Mouse (Mus musculus) skeletal muscle tissue, adult 2 months (tissue): Measurements from ENCODE around the gene Itgb1bp2.

Experiments
- DNase-seq: peaks from one replicate; pipeline ENCODE4 v3.0.0-alpha.2; 2012; ENCODE audit warnings: low read depth, low spot score

Itgb1bp2 gene

GRCm38 (mm10) chrX:101448886-101449475 is at the start of gene Itgb1bp2:
Gene Itgb1bp2 (plus strand): TSS chrX:101449088.
- peak; percentile 62 for DNase-seq

GRCm38 (mm10) chrX:101418946-101419724 is 29.8 kb upstream of the Itgb1bp2 start:
- peak; percentile 10 for DNase-seq

GRCm38 (mm10) chrX:101419725-101420699 is 28.9 kb upstream of the Itgb1bp2 start:
- peak; percentile 86 for DNase-seq

- no peak for DNase-seq
These were observed 28.2 kb upstream of the Itgb1bp2 start, which contains the start of gene Zmym3 for GRCm38 (mm10) chrX:101420700-101421095. Gene Zmym3 (minus strand): TSS chrX:101420849.

- DNase-seq, result no peak
These were observed 25.4 kb upstream of the Itgb1bp2 start for GRCm38 (mm10) chrX:101423462-101423861.

GRCm38 (mm10) chrX:101427774-101428173 is 21.1 kb upstream of the Itgb1bp2 start:
- peak; percentile 28 for DNase-seq

- DNase-seq, result no peak
These were observed 20.1 kb upstream of the Itgb1bp2 start for GRCm38 (mm10) chrX:101428785-101429141.

GRCm38 (mm10) chrX:101429142-101429949 is 19.5 kb upstream of the Itgb1bp2 start, which contains the start of gene Nono:
Gene Nono (plus strand): TSS chrX:101429318.
- DNase-seq, result peak; percentile 94

GRCm38 (mm10) chrX:101429976-101430375 is 18.9 kb upstream of the Itgb1bp2 start:
- DNase-seq, result no peak

GRCm38 (mm10) chrX:101451147-101451546 is 2.3 kb downstream of the Itgb1bp2 start:
- DNase-seq, result no peak

- DNase-seq, result no peak
These were observed 2.7 kb downstream of the Itgb1bp2 start for GRCm38 (mm10) chrX:101451591-101451990.

GRCm38 (mm10) chrX:101472202-101472601 is 23.3 kb downstream of the Itgb1bp2 start:
- no peak for DNase-seq

GRCm38 (mm10) chrX:101481604-101482350 is 32.9 kb downstream of the Itgb1bp2 start:
- no peak for DNase-seq

- DNase-seq, result peak; percentile 55
These were observed 37.7 kb downstream of the Itgb1bp2 start for GRCm38 (mm10) chrX:101486487-101487152.
